Mouse (Mus musculus) CH12.LX (cell line): Measurements from ENCODE around the gene Nrp2. TPM values are rescaled to one million over a fixed set of nuclear protein-coding genes. Genes with fewer than 3 reads are reported as not detected.

Experiments
- DNase-seq: peaks from one replicate; pipeline ENCODE4 v3.0.0-alpha.2; 2013; ENCODE audit errors: extremely low read depth
- H3K27ac ChIP-seq: 2 replicates; pipeline ENCODE4 v1.5.1; 2012; ENCODE audit warnings: low read depth, mild to moderate bottlenecking, control low read depth, moderate library complexity; ENCODE audit not compliant: insufficient read depth
- H3K27me3 ChIP-seq: replicated peaks from 2 replicates; pipeline ENCODE3; 2012; ENCODE audit warnings: inconsistent platforms
- H3K36me3 ChIP-seq, 2 experiments: replicated peaks in 1 of 2; 2 replicates each; pipeline versions ENCODE3 to v1.6.1; 2012; ENCODE audit warnings: inconsistent platforms in 1 of 2, low read length in 1 of 2, mild to moderate bottlenecking in 1 of 2, mixed read lengths in 1 of 2, moderate library complexity in 1 of 2; ENCODE audit not compliant: control insufficient read depth in 1 of 2, insufficient read depth in 1 of 2
- H3K4me1 ChIP-seq, 2 experiments: 2 replicates each; pipeline ENCODE4 v1.6.1; 2012; ENCODE audit warnings: inconsistent platforms in 1 of 2, moderate library complexity in 1 of 2; ENCODE audit not compliant: insufficient read depth in 2 of 2, control insufficient read depth in 1 of 2
- H3K4me2 ChIP-seq: 2 replicates; pipeline ENCODE4 v1.6.1; 2012; ENCODE audit warnings: low read depth, mild to moderate bottlenecking, control low read depth; ENCODE audit not compliant: poor library complexity, insufficient read depth, severe bottlenecking
- H3K4me3 ChIP-seq, 3 experiments: fragments of 150-350 bp in 1 of 3; sonication (generic) in 1 of 3; replicated peaks in 1 of 3; 2 replicates each; pipeline versions ENCODE3 to v1.5.1; 2011 to 2012; ENCODE audit warnings: low read depth in 2 of 3, low read length in 2 of 3, mild to moderate bottlenecking in 2 of 3, moderate library complexity in 2 of 3, control low read depth in 1 of 3, improper control_type of control experiment in 1 of 3, inconsistent platforms in 1 of 3, mixed read lengths in 1 of 3; ENCODE audit not compliant: poor library complexity in 1 of 3
- H3K79me2 ChIP-seq: replicated peaks from 2 replicates; pipeline ENCODE4 v1.6.1; 2012; ENCODE audit warnings: mild to moderate bottlenecking, moderate library complexity; ENCODE audit not compliant: control insufficient read depth, poor library complexity, insufficient read depth, severe bottlenecking; ENCODE audit errors: extremely low read depth
- H3K9ac ChIP-seq: 2 replicates; pipeline ENCODE4 v1.6.1; 2012; ENCODE audit warnings: low read depth, mild to moderate bottlenecking, control low read depth, moderate library complexity; ENCODE audit not compliant: insufficient read depth
- H3K9me3 ChIP-seq: replicated peaks from 2 replicates; pipeline ENCODE3; 2012; ENCODE audit warnings: low read length, inconsistent platforms, mixed read lengths
- BHLHE40 ChIP-seq: IDR thresholded peaks from 2 replicates; pipeline ENCODE4 v1.6.1; 2011; ENCODE audit warnings: mild to moderate bottlenecking, low read depth, low read length, improper control_type of control experiment
- CHD2 ChIP-seq: IDR thresholded peaks from 2 replicates; pipeline ENCODE4 v1.6.1; 2011; ENCODE audit warnings: low read length, improper control_type of control experiment
- CTCF ChIP-seq, 2 experiments: IDR thresholded peaks in 1 of 2; conservative IDR thresholded peaks in 1 of 2; 2 replicates each; pipeline ENCODE4 v1.5.1; 2011 to 2012; ENCODE audit warnings: low read depth in 2 of 2, low read length in 2 of 2, improper control_type of control experiment in 1 of 2, inconsistent platforms in 1 of 2, mild to moderate bottlenecking in 1 of 2, moderate library complexity in 1 of 2
- ELF1 ChIP-seq: IDR thresholded peaks from 2 replicates; pipeline ENCODE4 v1.6.1; 2014; ENCODE audit warnings: low read depth, mild to moderate bottlenecking, inconsistent platforms, low read length, improper control_type of control experiment
- ETS1 ChIP-seq: conservative IDR thresholded peaks from 2 replicates; pipeline ENCODE4 v1.6.1; 2012; ENCODE audit warnings: low read depth, mild to moderate bottlenecking, inconsistent platforms, low read length, improper control_type of control experiment, moderate library complexity
- HCFC1 ChIP-seq: IDR thresholded peaks from 2 replicates; pipeline ENCODE4 v1.6.1; 2012; ENCODE audit warnings: low read depth, mild to moderate bottlenecking, inconsistent platforms, low read length, improper control_type of control experiment
- IRF4 ChIP-seq: IDR thresholded peaks from 2 replicates; pipeline ENCODE4 v1.6.1; 2014; ENCODE audit warnings: low read depth, mild to moderate bottlenecking, inconsistent platforms, low read length, improper control_type of control experiment
- KAT2A ChIP-seq: IDR thresholded peaks from 2 replicates; pipeline ENCODE4 v1.6.1; 2012; ENCODE audit warnings: low read length, improper control_type of control experiment, inconsistent platforms; ENCODE audit not compliant: insufficient replicate concordance
- MAFK ChIP-seq: IDR thresholded peaks from 2 replicates; pipeline ENCODE4 v1.6.1; 2011; ENCODE audit warnings: low read length, improper control_type of control experiment; ENCODE audit not compliant: insufficient replicate concordance
- MAX ChIP-seq: IDR thresholded peaks from 2 replicates; pipeline ENCODE4 v1.6.1; 2011; ENCODE audit warnings: low read length, improper control_type of control experiment
- MAZ ChIP-seq: IDR thresholded peaks from 2 replicates; pipeline ENCODE4 v1.6.1; 2012; ENCODE audit warnings: low read depth, mild to moderate bottlenecking, inconsistent platforms, low read length, improper control_type of control experiment, moderate library complexity
- MEF2A ChIP-seq: IDR thresholded peaks from 2 replicates; pipeline ENCODE4 v1.6.1; 2014; ENCODE audit warnings: low read depth, mild to moderate bottlenecking, inconsistent platforms, low read length, improper control_type of control experiment, borderline replicate concordance
- MYC ChIP-seq: IDR thresholded peaks from 2 replicates; pipeline ENCODE4 v1.6.1; 2011; ENCODE audit warnings: low read depth, mild to moderate bottlenecking, improper control_type of control experiment, low read length
- PAX5 ChIP-seq: IDR thresholded peaks from 2 replicates; pipeline ENCODE4 v1.6.1; 2012; ENCODE audit warnings: low read length, inconsistent platforms, mixed read lengths
- TBP ChIP-seq: conservative IDR thresholded peaks from 2 replicates; pipeline ENCODE4 v1.6.1; 2011; ENCODE audit warnings: low read depth, low read length, improper control_type of control experiment
- USF1 ChIP-seq: IDR thresholded peaks from 2 replicates; pipeline ENCODE4 v1.6.1; 2014; ENCODE audit warnings: low read depth, mild to moderate bottlenecking, inconsistent platforms, low read length, improper control_type of control experiment
- USF2 ChIP-seq: conservative IDR thresholded peaks from 2 replicates; pipeline ENCODE4 v1.6.1; 2011; ENCODE audit warnings: low read depth, low read length, improper control_type of control experiment
- ZC3H11A ChIP-seq: IDR thresholded peaks from 2 replicates; pipeline ENCODE4 v1.6.1; 2012; ENCODE audit warnings: low read depth, mild to moderate bottlenecking, inconsistent platforms, low read length, improper control_type of control experiment
- dilution Hi-C: fragments of 300-500 bp; cut with MboI; formaldehyde crosslinking; loops from 2 replicates; pipeline ENCODE4 v1.14.3; 2020; ENCODE audit warnings: low sequenced_read_pairs; ENCODE audit not compliant: extremely low pct_unique_long_range_greater_than_20kb, extremely low pct_ligation_motif_present
- in situ Hi-C: fragments of 300-500 bp; cut with MboI; formaldehyde crosslinking; loops from 3 replicates; pipeline ENCODE4 v1.14.3; 2019; ENCODE audit warnings: low sequenced_read_pairs, low pct_ligation_motif_present, low pct_unique_long_range_greater_than_20kb, mixed read lengths
- polyA plus RNA-seq: library from polyadenylated mRNA; unstranded; fragments of >175 nt; gene quantifications from 2 replicates; pipeline ENCODE4 v1.2.1, GENCODE M21; 2012; ENCODE audit warnings: low read depth; ENCODE audit not compliant: insufficient read length
- total RNA-seq, 2 experiments: library from RNA; depleted of rRNA; stranded (reverse); fragments of 300-350 nt in 1 of 2; fragments of >200 nt in 1 of 2; gene quantifications; 2 replicates each; pipeline ENCODE4 v1.2.3; 2012 to 2014

The Nrp2 gene
- total and polyA plus RNA-seq, 3 experiments = 16.4 to 24.4 (median 17.3) TPM

- no peaks in the 10 kb centered on the region for H3K79me2 ChIP-seq
- H3K4me1 ChIP-seq = peaks cover 0 to 6% of the 10 kb centered on the region in 2 experiments; a peak in 1 of 4 replicates
- dilution Hi-C loops = no loop called here
- H3K36me3 ChIP-seq = no peaks in the 10 kb centered on the region
- in situ Hi-C loops = no loop called here
- TF ChIP-seq PAX5 (no peak), MAX (no peak), CHD2 (no peak), ZC3H11A (no peak), MAFK (no peak), CTCF (conservative IDR thresholded peaks at IDR 0.05 in 1 of 2, IDR thresholded peaks at IDR 0.05 in 1 of 2; ENCODE audit: low read depth in 2 of 2, low read length in 2 of 2) (no peak), MYC (no peak), HCFC1 (no peak), ELF1 (no peak), USF2 (no peak), TBP (no peak), MAZ (no peak), BHLHE40 (no peak), USF1 (no peak), IRF4 (no peak), MEF2A (no peak), KAT2A (no peak), ETS1 (no peak)
- TF ChIP-seq, all 38 proteins: peak for 0
- Histone ChIP-seq H3K4me3 (no peak overlapping the region), H3K27ac (no peak overlapping the region), H3K4me2 (no peak overlapping the region), H3K27me3 (no peaks in the 10 kb centered on the region), H3K9me3 (no peaks in the 10 kb centered on the region), H3K9ac (no peak overlapping the region)
- DNase-seq = no peak
Observed at GRCm38 (mm10) chr1:62860788-62861187, 157.7 kb downstream of the Nrp2 start.
